Mouse (Mus musculus) gastrocnemius, postnatal 36 days (tissue): ENCODE results near the gene Celf2. TPM values are rescaled to one million over a fixed set of nuclear protein-coding genes. Genes with fewer than 3 reads are reported as not detected.

Source experiments
- DNase-seq, 2 experiments: peaks; one replicate each; pipeline ENCODE4 v3.0.0; 2022
- intact Hi-C: fragments of 180-260 bp; cut with DNase I; formaldehyde crosslinking; loops from one replicate; pipeline ENCODE4 v1.15.1; 2025
- total RNA-seq, 2 experiments: library from RNA; stranded (reverse); gene quantifications; 2 replicates each; pipeline ENCODE4 v1.2.3; 2021

The Celf2 gene
- total RNA-seq, 2 experiments from 2014 or later: 59.7 to 65.3 TPM

GRCm38 (mm10) chr2:6540092-6540491, 969.3 kb downstream of the Celf2 start:
- no peak for DNase-seq
- intact Hi-C loops: no loop called here

- intact Hi-C loops: no loop called here
- DNase-seq: no peak
These were observed 970.9 kb downstream of the Celf2 start for GRCm38 (mm10) chr2:6538500-6538899.

- no peak for DNase-seq
- intact Hi-C loops: no loop called here
These were observed 971.3 kb downstream of the Celf2 start for GRCm38 (mm10) chr2:6538031-6538430.

- intact Hi-C loops: no loop called here
- no peak for DNase-seq
These were observed 972.0 kb downstream of the Celf2 start for GRCm38 (mm10) chr2:6537326-6537725.

GRCm38 (mm10) chr2:6536372-6536771, 973.0 kb downstream of the Celf2 start:
- intact Hi-C loops: no loop called here
- DNase-seq: no peak

- no peak for DNase-seq
- intact Hi-C loops: no loop called here
These were observed 977.0 kb downstream of the Celf2 start for GRCm38 (mm10) chr2:6532341-6532740.

GRCm38 (mm10) chr2:6528076-6528475, 981.3 kb downstream of the Celf2 start:
- no peak for DNase-seq
- intact Hi-C loops: no loop called here

- intact Hi-C loops: no loop called here
- DNase-seq: no peak
These were observed 982.5 kb downstream of the Celf2 start for GRCm38 (mm10) chr2:6526825-6527224.

- intact Hi-C loops: no loop called here
- no peak for DNase-seq
These were observed 983.1 kb downstream of the Celf2 start for GRCm38 (mm10) chr2:6526311-6526710.

GRCm38 (mm10) chr2:6523924-6524300, 985.5 kb downstream of the Celf2 start:
- no peak for DNase-seq
- intact Hi-C loops: no loop called here

- no peak for DNase-seq
- intact Hi-C loops: no loop called here
These were observed 986.0 kb downstream of the Celf2 start for GRCm38 (mm10) chr2:6523261-6523923.

- intact Hi-C loops: no loop called here
- no peak for DNase-seq
These were observed 987.0 kb downstream of the Celf2 start for GRCm38 (mm10) chr2:6522411-6522810.

GRCm38 (mm10) chr2:6513176-6513575, 996.2 kb downstream of the Celf2 start:
- DNase-seq: no peak
- intact Hi-C loops: no loop called here

GRCm38 (mm10) chr2:6507071-6507470, 1002.3 kb downstream of the Celf2 start:
- intact Hi-C loops: no loop called here
- no peak for DNase-seq

- intact Hi-C loops: no loop called here
- DNase-seq: no peak
These were observed 1003.2 kb downstream of the Celf2 start for GRCm38 (mm10) chr2:6505979-6506811.

GRCm38 (mm10) chr2:6505531-6505930, 1003.8 kb downstream of the Celf2 start:
- DNase-seq: no peak
- intact Hi-C loops: no loop called here

GRCm38 (mm10) chr2:6498101-6498500, 1011.3 kb downstream of the Celf2 start:
- intact Hi-C loops: no loop called here
- DNase-seq: no peak

- DNase-seq: no peak
- intact Hi-C loops: no loop called here
These were observed 1011.7 kb downstream of the Celf2 start for GRCm38 (mm10) chr2:6497636-6498035.

GRCm38 (mm10) chr2:6493886-6494285, 1015.5 kb downstream of the Celf2 start:
- no peak for DNase-seq
- intact Hi-C loops: no loop called here

- DNase-seq: no peak
- intact Hi-C loops: no loop called here
These were observed 1018.5 kb downstream of the Celf2 start for GRCm38 (mm10) chr2:6490870-6491269.

- intact Hi-C loops: no loop called here
- DNase-seq: no peak
These were observed 1019.3 kb downstream of the Celf2 start for GRCm38 (mm10) chr2:6490076-6490475.
